Mouse (Mus musculus) ES-E14 (cell line): ENCODE measurements at regions not wholly inside any gene's neighbourhood (a gene's known extent, or its start where the extent isn't known, plus 50 kb on each side); places are given as distances from the start of the nearest gene placed in this dataset.

Source experiments
- CHD2 ChIP-seq: IDR thresholded peaks from 2 replicates; pipeline ENCODE4 v1.6.1; 2014; ENCODE audit warnings: mild to moderate bottlenecking, low read depth, low read length, inconsistent platforms
- HCFC1 ChIP-seq: IDR thresholded peaks from 2 replicates; pipeline ENCODE4 v1.6.1; 2012; ENCODE audit warnings: low read length, inconsistent platforms, borderline replicate concordance; ENCODE audit not compliant: insufficient read depth
- MAFK ChIP-seq: IDR thresholded peaks from 2 replicates; pipeline ENCODE4 v1.6.1; 2014; ENCODE audit warnings: mild to moderate bottlenecking, low read depth, low read length, inconsistent platforms; ENCODE audit not compliant: insufficient read depth
- ZC3H11A ChIP-seq: IDR thresholded peaks from 2 replicates; pipeline ENCODE4 v1.6.1; 2012; ENCODE audit warnings: low read depth, mild to moderate bottlenecking, inconsistent platforms, low read length, borderline replicate concordance
- ZNF384 ChIP-seq: IDR thresholded peaks from 2 replicates; pipeline ENCODE4 v1.6.1; 2012; ENCODE audit warnings: low read depth, low read length, inconsistent platforms

DNA sequence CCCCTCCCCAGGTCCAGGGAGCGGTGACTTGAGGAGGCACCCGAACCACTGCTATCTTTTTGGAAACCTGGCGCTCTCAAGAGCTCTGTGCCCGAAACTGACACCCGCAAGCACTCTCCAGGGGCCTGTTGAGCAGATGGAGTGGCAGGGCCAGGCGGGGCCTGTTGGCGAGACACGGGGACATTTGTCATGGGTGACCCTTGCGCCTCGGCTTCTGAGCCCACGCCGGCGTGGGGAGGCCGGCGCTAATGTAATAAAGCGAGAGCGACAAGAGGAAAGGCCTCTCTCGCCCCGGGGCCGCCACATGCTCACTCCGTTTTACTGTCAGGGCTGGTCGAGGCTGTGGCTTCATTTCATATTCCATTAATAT lies 85.2 kb downstream of the Nr2f2 start:
- TF ChIP-seq HCFC1 (no peak), MAFK (no peak), ZC3H11A (no peak), ZNF384 (no peak), CHD2 (no peak)
